Mouse (Mus musculus): ENCODE measurements around the gene Siva1.

DNA sequence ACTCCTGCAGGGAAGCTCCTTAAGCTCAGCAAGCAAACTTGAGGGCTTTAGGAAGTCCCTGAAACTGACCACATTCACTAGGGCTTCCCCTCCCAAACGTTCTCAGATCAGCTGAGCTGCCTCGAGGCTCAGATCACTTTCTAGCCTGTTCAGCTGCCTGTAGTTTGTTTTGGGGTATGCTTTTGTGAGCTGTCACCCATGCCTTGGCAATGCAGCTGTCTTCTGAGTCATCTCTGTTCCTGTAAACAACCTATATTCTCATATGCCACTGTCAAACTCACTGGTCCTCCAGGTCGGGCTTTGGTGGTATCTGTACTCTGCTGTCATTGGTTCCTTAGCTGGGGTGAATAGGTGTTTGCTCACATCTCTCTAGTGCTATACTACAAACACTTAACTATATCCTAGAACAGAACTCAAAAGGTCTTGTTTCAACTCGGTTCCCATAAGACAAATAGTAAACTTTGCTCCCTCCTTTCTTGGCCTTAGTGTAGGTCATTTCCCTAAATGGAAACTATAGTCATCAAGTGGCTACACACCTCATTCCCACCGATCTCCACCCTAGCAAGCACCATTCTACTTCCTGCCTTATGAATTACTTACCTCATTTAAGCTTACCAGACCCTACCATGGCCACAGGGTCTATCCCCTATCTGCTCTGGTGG lies 7.4 kb downstream of the Siva1 start:
- TF ChIP-seq CTCF (conservative IDR thresholded peaks at IDR 0.05; ENCODE audit: low read length), result no peak
- TF ChIP-seq NANOG (IDR thresholded peaks at IDR 0.05; ENCODE audit: borderline replicate concordance, low read length), result no peak

Measured in E14TG2a.4 (cell line).